Mouse (Mus musculus): ENCODE results near the gene Mrtfa.

Mrtfa gene

DNA sequence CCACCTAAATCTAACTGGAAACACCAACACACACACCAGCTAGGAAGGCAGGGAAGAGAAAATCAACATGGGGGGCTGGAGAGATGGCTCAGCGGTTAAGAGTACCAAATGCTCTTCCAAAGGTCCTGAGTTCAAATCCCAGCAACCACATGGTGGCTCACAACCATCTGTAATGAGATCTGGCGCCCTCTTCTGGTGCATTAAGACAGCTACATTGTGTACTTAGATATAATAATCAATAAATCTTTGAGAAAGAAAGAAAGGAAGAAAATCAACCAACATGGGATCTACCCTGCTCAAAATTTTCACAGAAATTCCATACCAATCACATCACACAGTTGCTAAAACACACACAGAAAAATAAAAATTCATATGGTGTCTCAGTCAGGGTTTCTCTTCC, 34.1 kb downstream of the Mrtfa start:
- WGBS = 91% methylated on average over 2 of the region's 2 CpGs

DNA sequence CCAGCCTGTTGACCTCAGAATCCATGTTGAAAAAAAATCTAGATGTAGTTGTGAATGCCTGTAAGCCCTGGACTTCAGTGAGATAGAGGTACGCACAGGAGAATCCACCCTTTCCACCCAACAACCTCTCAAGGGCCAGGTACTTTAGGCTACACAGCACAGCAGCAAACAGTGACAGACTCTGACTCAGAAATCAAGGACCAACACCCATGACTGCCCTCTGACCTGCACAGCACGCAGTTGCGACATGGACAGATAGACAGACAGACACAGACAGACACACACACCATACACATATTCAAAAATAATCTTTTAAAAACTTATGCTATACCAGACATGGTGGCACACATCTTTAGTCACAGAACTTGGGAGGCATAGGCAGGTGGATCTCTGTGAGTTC, 34.7 kb downstream of the Mrtfa start:
- WGBS = 98% methylated on average over 3 of the region's 3 CpGs

DNA sequence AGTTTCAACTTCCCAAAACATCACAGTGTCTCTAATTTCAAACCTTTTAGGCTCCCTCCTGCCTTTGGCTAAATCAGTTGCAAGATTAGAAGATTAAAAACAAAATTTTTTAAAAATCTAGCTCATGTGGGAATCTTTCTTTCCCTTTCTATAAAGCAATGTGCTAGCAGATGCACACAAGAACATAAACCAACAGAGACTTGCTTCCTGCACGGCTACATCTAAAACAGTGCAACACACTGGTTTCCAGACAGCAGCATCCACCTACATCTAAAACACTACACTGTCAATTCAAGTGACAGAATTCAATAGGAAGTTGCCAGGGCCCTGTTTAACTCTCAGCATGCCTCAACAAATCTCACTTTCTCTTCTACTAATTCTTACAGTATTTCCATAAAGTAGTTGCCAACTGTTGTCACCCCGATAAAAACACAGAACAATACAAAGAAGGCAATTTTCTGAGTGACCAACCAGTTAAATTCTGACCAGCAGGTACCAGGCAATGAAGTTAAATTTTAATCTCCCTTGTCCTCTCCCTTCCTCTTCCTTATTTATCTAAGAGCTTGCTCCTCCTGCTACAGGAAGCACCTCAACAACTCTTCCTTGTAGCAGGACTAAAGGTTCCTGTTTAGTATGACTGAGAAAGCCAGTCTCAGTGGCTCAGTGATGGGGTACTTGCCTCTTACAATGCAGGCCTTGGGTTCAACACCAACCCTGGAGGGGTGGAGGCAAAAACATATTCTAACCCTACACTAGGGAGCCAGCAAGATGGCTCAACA, 35.5 kb downstream of the Mrtfa start:
- WGBS = 34% methylated on average over 2 of the region's 2 CpGs

DNA sequence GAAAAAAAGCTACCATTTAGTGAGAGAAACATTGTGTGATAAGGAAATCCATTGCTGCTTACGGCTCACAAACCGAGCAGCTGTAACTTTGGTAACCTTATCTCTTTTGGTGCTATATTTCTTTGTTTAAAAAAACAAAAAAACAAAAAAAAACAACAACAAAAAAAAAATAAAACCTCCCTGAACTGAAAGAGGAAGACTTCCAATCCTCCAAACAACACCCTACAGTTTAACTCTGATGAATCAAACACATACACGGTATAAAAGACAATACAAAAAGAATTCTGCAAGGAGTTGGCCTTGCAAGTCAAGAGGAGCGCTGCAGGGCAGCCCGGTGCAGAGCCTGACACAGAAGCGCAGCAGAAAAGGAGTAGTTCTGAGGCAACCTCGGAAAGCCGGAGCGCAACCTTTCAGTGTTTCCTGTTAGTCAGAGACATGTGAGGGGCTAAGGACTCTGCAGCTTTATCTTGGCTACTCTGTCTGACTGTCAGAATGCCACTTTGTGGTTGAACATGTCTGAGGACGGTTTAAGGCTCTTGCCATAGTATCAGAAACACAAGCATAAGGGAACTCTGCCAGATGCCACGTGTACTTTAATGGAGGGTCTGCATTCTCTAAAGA, 48.5 kb downstream of the Mrtfa start:
- WGBS = 83% methylated on average over 11 of the region's 11 CpGs

DNA sequence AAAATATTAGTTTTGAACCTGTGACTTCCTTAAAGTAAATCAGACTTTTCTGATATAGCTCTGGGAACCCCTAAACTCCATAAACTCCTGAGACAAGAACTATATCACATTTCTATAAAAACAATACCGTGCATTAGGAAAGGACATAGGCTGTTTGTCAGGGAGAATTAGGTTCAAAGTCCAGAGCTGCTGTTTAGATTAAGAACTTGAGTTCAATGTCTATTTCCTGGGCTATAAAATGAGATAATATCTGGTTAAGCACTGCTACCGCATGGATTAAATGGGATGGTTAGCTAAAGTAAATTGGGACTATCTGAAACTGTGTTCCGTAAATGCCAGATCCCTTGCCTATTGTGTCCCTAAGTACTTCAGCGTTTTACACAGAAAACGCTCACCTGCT, 50.6 kb downstream of the Mrtfa start:
- 95% methylated on average over 5 of the region's 5 CpGs for WGBS

DNA sequence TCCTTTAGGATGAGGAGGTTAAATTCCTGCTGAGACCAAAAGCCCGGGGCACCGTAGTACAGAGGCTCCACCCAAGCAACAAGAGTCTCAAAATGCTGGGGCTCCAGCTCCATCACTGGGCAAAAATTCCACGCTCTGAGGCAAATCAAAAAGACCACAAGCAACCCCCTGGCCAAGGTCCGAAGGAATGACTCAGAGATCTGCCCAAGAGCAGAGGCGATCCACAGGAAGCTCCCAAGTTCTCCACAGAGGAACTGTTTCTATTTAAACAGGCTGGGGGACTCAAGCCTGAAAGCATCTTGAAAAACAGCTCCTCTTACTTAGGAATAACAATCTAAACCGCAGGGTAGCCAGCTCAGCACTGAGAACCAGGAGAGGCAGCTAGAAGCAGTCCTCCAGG, 53.3 kb downstream of the Mrtfa start:
- 42% methylated on average over 6 of the region's 6 CpGs for WGBS

DNA sequence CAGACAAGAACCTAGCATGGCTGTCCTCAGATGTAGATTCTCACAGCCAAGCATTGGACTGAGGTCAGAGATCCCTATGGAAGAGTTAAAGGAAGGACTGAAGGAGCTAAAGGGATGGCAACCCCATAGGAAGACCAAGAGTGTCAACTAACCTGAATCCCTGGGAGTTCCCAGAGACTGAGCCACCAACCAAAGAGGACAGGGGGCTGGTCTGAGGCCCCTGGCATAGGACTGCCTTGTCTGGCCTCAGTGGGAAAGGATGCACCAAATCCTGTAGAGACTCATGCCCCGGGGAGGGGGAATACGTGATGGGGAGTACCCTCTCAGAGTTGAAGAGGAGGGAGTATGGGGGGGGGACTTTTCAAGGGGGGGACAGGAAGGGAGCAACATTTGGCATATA, 56.8 kb downstream of the Mrtfa start:
- WGBS = 100% methylated on average over 2 of the region's 2 CpGs

DNA sequence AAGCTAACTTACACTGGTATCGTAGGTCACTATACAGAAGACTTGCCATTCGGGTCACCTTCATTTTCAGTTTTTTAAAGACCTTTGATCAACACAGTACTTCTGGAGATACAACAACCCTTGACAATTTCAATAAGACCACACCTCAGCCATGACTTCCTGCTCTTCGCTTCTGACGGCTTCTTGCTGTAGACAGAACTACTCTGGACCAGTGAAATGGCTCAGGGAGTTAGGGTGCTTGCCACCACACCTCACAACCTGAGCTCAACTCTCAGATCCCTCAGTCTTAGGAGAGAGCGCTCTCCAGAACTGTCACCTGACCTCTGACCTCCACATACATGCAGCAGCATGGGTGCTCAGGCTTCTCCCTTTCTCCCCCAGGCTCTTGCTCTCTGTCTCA, 59.4 kb downstream of the Mrtfa start:
- 92% methylated on average over 5 of the region's 5 CpGs for WGBS

DNA sequence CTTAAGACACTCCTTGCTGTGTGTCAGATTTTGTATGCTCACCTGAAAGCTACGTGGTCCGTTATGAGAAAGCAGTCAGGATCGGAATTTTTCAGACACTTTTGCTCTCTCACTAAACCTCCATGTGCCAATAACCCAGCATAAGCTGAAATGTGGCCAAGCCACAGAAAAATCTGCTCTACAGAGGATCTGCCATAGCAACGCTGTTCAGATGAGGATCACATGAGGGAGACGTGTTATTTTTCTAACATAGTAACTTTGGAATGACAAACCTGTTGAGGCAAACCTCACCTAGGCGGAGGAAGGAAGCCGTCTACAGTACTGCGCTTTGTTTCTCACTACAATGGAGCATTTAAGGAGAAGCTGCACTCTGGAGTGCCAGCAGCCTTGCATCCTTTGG, 60.6 kb downstream of the Mrtfa start:
- WGBS = 38% methylated on average over 8 of the region's 8 CpGs

DNA sequence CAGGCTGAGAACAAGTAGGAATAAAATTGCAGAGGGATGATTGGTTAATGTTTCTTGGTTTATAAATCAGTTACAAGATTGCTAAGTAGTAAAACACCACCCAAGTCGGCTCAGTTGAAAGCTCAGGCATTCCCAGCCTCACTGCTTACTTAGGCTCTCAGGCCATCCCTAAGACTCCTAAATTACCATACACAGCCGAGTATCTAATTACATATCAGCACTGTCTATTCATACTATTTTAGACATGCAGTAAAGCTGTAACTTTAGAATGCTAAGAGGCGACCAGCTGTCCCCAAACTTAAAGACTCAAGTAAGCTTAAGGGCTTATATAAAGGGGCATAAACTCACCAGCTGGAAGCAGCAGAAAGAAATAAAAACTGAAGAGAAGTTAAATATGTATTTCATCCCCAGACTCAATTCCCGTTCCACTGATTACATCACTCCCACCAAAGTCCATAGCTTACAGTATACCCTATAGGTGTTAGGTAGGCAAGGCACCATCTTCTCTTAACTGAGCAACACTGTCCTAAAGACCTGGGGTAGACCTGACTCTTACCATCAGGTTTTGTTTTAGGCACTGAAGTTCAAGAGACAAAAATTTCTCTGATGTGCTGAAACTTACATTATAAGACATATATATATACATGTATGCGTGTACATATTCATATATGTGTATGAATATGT, 62.3 kb downstream of the Mrtfa start:
- 56% methylated on average over 5 of the region's 5 CpGs for WGBS

DNA sequence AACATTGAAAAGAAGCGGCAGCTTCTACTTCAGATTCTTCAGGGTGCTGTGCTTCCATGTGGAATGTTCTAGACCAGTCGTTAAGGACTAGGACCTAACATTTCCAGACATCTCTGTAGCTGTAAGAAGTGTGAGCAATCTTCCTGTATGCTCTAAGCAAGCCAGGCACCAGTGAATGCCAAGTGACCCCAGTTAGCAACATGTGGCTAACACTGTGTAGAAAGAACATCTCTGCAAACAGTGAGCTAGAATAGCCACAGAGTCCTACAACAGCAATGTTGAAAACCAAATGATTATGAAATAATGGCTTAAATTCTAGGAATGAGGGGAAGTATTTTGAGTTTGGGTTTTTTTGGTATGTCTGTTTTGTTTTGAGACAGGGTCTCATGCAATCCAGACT, 66.3 kb downstream of the Mrtfa start:
- 94% methylated on average over 2 of the region's 2 CpGs for WGBS

DNA sequence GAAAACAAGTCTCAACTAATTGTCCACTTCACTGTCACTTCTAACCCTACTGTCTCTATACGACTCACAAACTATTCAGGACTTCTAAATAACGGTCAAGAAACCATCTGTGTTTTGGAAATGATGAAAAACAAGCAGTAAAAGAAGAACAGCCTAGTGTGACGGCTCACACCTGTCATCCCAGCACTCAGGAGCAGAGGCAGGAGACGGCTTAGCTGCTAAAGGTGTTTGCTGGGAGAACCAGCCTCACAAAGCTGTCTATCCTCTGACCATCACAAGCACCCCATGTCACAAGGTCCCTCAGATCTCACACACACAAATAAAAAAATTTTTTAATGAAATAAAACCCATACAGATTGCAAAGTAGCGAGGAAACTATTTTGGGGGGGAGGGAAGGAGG, 67.4 kb downstream of the Mrtfa start:
- 84% methylated on average over 5 of the region's 5 CpGs for WGBS

DNA sequence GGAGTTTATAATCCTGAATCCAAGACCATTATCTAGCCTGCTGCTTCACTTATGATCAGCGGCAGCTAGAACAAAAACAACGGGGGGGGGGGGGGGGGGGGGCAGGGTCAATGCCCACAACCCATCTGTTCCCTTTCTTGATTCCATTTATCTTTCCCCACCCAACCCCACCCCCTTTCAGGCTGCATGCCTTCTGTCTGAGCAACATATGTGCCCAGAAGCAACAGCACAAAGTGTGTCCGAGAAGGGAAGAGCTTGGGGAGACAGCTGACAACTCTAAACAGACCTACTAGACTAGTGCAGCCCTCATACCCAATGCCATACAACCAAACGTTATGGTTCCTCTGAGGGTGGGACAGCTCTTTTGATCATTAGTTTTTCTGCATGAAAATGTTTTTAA, 68.0 kb downstream of the Mrtfa start:
- WGBS = 36% methylated on average over 4 of the region's 4 CpGs

DNA sequence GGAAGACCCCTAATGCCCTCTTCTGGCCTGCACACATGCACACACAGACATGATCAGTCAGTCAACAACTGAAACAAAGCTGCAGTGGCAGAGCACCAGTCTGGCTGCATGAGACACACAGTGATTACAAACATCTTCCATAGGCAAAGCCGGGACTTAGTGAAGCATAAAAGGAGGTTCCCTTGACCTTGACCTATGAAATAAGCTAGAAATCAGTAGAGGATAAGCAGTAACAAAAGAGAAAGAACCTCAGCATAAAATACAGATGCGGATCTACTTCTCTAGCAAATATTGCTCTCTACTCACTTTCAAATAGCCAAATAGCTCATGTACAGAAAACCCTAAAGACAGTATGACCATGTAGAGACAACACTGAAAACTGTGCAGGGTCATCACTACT, 68.5 kb downstream of the Mrtfa start:
- 82% methylated on average over 2 of the region's 2 CpGs for WGBS

DNA sequence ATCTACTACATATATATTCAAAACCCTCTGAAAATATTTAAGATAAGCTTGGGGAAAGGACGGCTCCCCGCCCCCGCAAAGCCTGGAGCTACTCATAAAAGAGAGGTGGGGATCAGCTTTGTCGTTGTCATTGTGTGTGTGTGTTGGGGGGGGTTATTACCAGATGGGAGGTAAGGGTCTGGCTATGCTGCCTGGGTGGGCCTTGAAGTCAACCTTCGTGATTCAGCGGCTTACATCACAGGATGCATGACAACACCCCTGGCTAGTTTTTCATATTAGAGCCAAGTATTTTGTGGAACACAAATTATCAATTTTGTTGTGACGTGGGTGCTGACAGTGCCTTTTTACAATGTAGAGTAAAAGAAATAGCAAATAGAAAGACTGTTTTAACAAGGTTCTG, 69.6 kb downstream of the Mrtfa start:
- 83% methylated on average over 7 of the region's 7 CpGs for WGBS

DNA sequence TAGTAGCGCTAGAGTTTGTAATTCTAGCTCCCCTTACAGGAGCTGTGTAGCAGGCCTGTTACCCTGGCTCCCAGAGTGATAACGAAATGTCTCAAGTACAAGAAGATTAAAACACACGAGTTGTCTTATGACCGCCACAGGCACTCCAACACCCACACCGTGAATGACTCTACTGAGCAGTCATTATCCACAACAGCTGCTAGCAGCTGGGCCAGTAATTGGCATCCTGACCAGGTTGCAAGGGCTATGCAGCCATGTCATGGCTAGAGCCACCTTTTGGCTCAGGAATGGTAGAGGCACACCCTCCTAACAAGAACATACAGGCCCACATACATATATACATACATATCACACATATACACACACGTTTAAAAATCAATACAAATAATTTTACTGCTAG, 70.4 kb downstream of the Mrtfa start:
- WGBS = 78% methylated on average over 6 of the region's 6 CpGs

DNA sequence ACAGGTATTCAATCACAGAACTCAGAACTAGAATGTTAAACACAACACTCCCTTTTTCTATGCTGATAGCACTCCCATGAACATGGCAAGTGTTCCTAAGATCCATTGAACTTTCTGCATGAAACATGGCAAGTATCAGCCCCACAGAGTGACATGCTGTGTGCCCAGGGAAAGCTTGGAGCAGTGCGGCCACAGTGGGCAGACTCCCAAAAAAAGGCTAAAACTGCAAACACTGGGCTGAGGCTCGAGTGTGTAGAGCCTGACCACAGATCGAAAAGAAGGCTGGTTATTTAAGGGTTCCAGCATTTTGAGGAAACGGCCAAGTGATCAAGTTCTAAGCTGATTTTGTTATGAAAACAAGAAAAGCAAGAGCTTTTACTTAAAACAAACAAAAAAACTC, 72.3 kb downstream of the Mrtfa start:
- WGBS = 56% methylated on average over 4 of the region's 4 CpGs

DNA sequence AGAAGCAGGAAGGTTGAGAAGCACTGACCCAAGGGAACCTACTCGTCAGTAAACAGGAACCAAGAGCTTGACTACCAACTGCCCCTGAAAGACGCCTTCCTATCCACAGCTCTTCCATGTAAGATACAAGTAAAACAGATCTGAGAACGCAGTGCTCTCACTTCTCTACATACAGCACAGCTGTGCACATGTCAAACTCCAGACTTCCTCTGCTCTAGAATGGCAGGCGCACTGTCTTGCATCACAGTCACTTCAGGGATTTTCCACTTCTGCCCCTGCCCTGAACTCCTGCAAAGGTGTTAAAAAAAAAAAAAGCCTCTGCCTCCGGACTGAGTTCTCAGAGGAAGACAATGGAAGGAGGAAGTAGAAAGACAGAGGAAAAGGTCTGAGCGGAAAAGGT, 78.0 kb downstream of the Mrtfa start:
- WGBS = 72% methylated on average over 6 of the region's 6 CpGs

DNA sequence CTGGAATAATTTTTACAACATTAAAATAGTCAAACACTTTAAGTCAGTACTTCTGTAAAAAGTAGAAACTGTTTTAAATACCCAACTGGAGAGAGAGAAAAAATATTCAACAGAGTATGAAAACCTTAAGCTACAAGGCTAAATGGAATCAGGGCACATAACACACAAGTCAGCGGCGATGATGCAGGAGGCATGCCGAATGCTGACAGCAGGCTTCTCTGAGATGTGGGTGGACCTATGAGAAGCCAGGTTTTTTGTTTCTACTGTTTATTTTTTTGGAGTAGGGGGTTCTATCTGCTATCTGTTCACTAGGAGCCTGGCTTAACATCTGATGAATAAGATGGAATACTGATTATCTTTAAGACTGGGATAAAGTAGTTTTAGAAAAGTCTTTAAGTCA, 80.2 kb downstream of the Mrtfa start:
- 48% methylated on average over 3 of the region's 3 CpGs for WGBS

DNA sequence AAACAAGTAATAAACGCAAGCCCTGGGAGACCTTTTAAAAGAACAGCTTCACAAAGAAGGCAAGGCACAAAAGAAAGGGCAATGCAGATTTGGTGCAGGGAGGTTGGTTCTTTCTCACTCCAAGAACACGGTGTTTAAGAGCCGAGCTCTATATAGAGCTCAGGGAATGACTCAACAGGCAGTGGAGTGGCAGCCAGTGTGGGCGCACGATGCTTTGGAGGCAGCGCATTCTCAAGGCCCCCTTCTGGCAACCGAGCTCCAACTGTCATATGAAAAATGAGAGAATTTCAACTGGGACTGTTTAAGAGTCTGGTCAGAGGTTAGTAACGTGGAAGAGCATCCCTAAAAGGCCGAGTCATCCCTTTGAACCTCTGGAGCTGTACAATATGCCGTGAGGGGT, 84.6 kb downstream of the Mrtfa start:
- WGBS = 30% methylated on average over 10 of the region's 10 CpGs

DNA sequence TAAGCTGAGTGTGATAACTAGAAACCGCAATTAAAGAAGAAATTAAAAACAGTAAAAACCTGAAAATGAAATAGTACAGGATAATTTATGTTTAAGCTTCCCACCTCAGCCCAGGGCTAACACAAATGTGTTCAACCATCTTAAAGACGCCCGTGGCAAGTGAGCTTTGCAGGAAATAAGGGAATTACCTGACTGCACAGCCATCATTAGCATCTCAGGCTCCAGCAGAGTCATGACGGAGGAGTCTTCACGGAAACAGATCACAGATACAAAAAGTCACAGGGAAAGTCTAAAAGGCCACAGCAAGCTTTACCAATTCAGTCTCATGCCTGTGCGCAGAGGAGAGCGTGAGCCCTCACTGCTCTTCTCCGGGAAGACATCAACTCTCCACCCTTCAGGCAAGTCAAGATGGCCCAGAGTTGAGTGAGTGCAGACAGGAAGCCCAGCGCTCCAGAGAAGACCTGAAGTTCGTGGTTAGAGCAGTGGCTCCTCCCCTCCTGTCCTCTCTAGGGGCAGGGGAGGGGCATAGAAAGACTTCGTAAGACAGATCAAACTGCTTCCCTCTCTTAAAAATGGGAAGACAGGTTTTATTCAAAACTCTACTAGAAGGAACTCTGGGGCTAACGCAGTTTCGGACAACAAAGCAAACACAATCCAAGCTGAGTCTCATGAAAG, 85.8 kb downstream of the Mrtfa start:
- WGBS = 35% methylated on average over 13 of the region's 13 CpGs

DNA sequence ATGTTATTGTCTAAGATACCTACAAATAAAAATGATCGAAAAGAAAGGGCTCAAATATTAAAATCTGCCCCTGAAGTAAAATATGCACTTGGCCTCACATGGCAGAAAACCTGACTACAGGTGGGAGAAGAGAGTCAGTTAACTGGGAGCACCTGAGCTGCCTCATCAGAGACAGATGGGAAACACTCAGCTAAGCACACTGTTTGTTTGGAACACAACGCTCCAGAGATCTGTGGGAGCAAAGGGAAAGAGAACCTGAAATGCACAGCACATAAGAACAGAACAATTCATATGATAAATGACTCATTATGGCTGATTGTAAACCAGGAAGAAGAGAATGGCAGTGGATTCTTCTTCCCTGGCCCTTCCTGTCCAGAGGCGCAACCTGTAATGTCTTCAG, 87.1 kb downstream of the Mrtfa start:
- 67% methylated on average over 3 of the region's 3 CpGs for WGBS
